Mouse (Mus musculus) ES-Bruce4 (cell line): ENCODE measurements at regions not wholly inside any gene's neighbourhood (a gene's known extent, or its start where the extent isn't known, plus 50 kb on each side); places are given as distances from the start of the nearest gene placed in this dataset.

Experiments
- H3K27ac ChIP-seq: 2 replicates; pipeline ENCODE4 v1.5.1; 2012; ENCODE audit warnings: low read length, inconsistent platforms; ENCODE audit not compliant: insufficient read depth
- H3K27me3 ChIP-seq: 2 replicates; pipeline ENCODE4 v1.6.1; 2012; ENCODE audit warnings: mild to moderate bottlenecking, low read length, inconsistent platforms; ENCODE audit not compliant: control insufficient read depth, poor library complexity, insufficient read depth, severe bottlenecking
- H3K36me3 ChIP-seq: 2 replicates; pipeline ENCODE4 v1.6.1; 2012; ENCODE audit warnings: inconsistent platforms, mild to moderate bottlenecking, low read length, moderate library complexity; ENCODE audit not compliant: control insufficient read depth, poor library complexity, insufficient read depth, severe bottlenecking
- H3K4me1 ChIP-seq: one replicate; pipeline ENCODE4 v1.8.1; 2011; ENCODE audit warnings: low read length; ENCODE audit not compliant: control insufficient read depth, insufficient read depth
- H3K4me3 ChIP-seq: 2 replicates; pipeline ENCODE4 v1.5.1; 2011; ENCODE audit warnings: low read depth, mild to moderate bottlenecking, low read length
- H3K9ac ChIP-seq: 2 replicates; pipeline ENCODE4 v1.6.1; 2012; ENCODE audit warnings: low read depth, mild to moderate bottlenecking, inconsistent platforms; ENCODE audit not compliant: poor library complexity, severe bottlenecking
- H3K9me3 ChIP-seq: replicated peaks from 2 replicates; pipeline ENCODE4 v1.6.1; 2012; ENCODE audit warnings: mild to moderate bottlenecking, low read length, inconsistent platforms; ENCODE audit not compliant: control insufficient read depth, poor library complexity, insufficient read depth, severe bottlenecking
- CTCF ChIP-seq: IDR thresholded peaks from one replicate; pipeline ENCODE4 v1.8.1; 2011; ENCODE audit warnings: low read depth, low read length
- EP300 ChIP-seq: IDR thresholded peaks from 2 replicates; pipeline ENCODE4 v1.6.1; 2011; ENCODE audit warnings: low read depth, low read length; ENCODE audit not compliant: insufficient read depth
- POLR2A ChIP-seq: IDR thresholded peaks from one replicate; pipeline ENCODE4 v1.8.1; 2011; ENCODE audit warnings: low read length; ENCODE audit not compliant: insufficient read depth

DNA sequence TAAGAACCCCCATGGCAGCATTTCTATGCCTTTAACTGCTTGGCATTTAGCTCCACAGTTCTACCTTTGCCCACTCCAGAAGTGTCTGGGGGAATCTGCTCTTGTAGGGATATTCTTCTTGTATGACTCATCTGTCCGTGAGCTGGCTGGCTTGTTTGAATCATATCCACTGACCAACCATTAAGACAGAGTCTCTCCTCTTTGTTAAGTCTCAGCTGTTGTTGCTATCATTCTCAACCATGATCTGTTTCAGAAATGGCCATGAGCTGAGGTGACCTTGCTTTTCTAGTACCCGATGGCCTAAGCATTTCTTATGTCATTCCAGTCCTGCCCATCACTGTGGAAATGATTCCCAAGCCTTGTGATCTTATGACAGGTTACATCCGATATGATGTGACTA, 161.8 kb downstream of the 4930564D02Rik start:
- Histone ChIP-seq H3K4me3 (no peak overlapping the region), H3K27me3 (no peaks in the 10 kb centered on the region), H3K36me3 (no peaks in the 10 kb centered on the region), H3K4me1 (no peaks in the 10 kb centered on the region), H3K9me3 (no peaks in the 10 kb centered on the region), H3K27ac (no peak overlapping the region), H3K9ac (no peak overlapping the region)
- TF ChIP-seq EP300 (no peak), POLR2A (no peak), CTCF (no peak)

DNA sequence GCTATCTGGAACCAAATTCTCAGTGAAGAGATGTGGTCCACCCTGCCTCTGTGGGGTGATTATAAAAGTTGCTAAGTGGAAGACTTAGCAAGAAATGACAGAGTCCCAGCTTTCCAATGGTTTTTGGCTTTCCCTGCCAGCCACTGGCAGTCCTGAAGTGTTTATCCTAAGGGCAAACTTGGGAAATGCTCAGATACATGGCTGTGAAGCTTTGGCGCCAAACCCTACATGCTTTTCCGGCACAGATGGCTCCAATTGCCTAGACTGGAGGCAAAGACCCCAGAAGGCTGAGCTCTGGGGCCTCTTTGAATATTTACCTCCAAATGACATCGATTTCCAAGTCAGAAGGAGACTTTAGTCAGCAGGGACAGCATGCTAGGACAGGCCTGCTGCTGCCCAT, 174.4 kb downstream of the 4930564D02Rik start:
- Histone ChIP-seq H3K4me1 (no peaks in the 10 kb centered on the region), H3K27me3 (no peaks in the 10 kb centered on the region), H3K27ac (no peak overlapping the region), H3K4me3 (no peak overlapping the region), H3K36me3 (no peaks in the 10 kb centered on the region), H3K9ac (no peak overlapping the region), H3K9me3 (no peaks in the 10 kb centered on the region; the same call in 1 of the 2 replicates)
- no peak for TF ChIP-seq EP300
- TF ChIP-seq POLR2A: no peak
- no peak for TF ChIP-seq CTCF

DNA sequence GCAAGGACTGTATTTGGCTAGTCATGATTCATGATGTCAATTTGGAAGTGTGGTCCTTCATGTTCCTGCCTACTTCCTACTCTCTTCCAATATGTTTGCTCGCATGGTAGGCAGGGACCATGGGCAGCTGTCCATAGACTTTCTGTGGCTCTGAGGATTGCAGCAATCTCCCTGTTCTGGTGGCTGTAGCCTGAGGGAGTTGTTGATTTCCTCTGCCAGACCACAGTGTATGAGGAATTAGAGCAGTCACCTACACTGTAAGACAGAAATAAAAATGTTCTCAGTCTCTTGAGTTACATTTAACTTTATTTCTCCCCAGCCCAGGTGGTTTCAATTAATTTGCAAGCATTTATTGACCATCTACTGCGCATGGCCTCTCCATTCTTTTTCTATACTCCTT, 190.5 kb downstream of the 4930564D02Rik start:
- Histone ChIP-seq H3K36me3 (no peaks in the 10 kb centered on the region), H3K9me3 (no peaks in the 10 kb centered on the region), H3K4me1 (no peaks in the 10 kb centered on the region), H3K27me3 (no peaks in the 10 kb centered on the region; the same call in 1 of the 2 replicates), H3K9ac (no peak overlapping the region), H3K4me3 (no peak overlapping the region), H3K27ac (no peak overlapping the region)
- TF ChIP-seq EP300 (no peak), POLR2A (no peak), CTCF (no peak)

DNA sequence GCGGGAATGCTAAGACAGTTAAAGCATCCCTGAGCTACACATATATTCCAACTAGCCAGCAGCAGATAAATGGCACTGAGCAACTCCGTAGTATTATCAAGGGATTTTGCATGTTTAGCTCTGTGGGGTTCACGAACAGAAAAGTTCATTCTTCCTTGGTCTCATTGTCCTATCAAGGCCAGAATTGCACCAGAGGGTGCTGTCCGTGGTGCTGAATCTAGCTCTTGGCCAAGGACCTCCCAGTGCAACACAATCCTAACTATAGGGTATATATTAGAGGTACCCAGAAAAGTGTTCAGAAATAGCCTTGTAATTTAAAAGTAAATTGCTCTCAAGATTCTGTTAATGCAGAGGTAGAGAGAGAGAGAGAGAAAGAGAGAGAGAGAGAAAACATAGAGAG, 176.9 kb upstream of the Kcnd3 start:
- H3K36me3 ChIP-seq: no peaks in the 10 kb centered on the region
- H3K4me1 ChIP-seq: no peaks in the 10 kb centered on the region
- H3K9me3 ChIP-seq: no peaks in the 10 kb centered on the region
- no peak overlapping the region for H3K4me3 ChIP-seq
- H3K27me3 ChIP-seq: no peaks in the 10 kb centered on the region
- TF ChIP-seq CTCF (no peak), POLR2A (no peak), EP300 (no peak)
- no peak overlapping the region for H3K27ac ChIP-seq
- no peak overlapping the region for H3K9ac ChIP-seq

GRCm38 (mm10) chr3:105280971-105281370, 171.2 kb upstream of the Kcnd3 start:
- no peak overlapping the region for H3K27ac ChIP-seq
- H3K36me3 ChIP-seq: no peaks in the 10 kb centered on the region
- H3K27me3 ChIP-seq: no peaks in the 10 kb centered on the region
- no peaks in the 10 kb centered on the region for H3K9me3 ChIP-seq
- H3K4me1 ChIP-seq: no peaks in the 10 kb centered on the region
- no peak overlapping the region for H3K4me3 ChIP-seq
- H3K9ac ChIP-seq: no peak overlapping the region
- TF ChIP-seq POLR2A: no peak

GRCm38 (mm10) chr3:105281686-105282085, 170.4 kb upstream of the Kcnd3 start:
- no peaks in the 10 kb centered on the region for H3K36me3 ChIP-seq
- no peak overlapping the region for H3K4me3 ChIP-seq
- no peak for TF ChIP-seq CTCF
- TF ChIP-seq POLR2A: no peak
- TF ChIP-seq EP300: no peak
- H3K27me3 ChIP-seq: no peaks in the 10 kb centered on the region
- H3K9ac ChIP-seq: no peak overlapping the region
- H3K27ac ChIP-seq: no peak overlapping the region
- H3K9me3 ChIP-seq: no peaks in the 10 kb centered on the region
- no peaks in the 10 kb centered on the region for H3K4me1 ChIP-seq
